Mouse (Mus musculus): ENCODE results near the gene Thbs1. TPM values are rescaled to one million over a fixed set of nuclear protein-coding genes. Genes with fewer than 3 reads are reported as not detected.
A peak's percentile ranks its signal among the peaks of the same experiment; 100 is the strongest.

The Thbs1 gene
- polyA plus RNA-seq, 1 experiment from 2014 or later: 45.1 TPM

DNA sequence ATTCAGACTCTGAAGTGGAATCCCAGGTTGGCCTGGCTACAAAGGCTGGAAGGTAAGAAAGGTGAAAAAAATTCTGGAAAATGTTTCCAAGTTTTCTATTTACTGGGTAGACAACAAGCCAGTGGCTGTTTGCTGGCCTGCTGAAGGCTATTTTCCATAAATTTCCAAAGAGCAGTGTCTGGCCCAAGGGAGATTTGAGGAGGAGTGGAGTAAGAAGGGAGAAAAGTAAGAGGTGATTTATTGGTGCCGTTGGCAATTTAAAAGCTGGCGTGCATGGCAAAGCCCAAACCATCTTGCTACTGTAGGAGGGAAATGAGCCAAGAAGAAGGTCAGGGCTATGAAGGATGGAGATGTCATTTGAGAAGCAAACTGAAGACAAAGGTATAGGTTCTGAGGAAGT lies 26.0 kb upstream of the Thbs1 start:
- ATAC-seq (ENCODE audit: extremely low read depth, insufficient number of reproducible peaks, low FRiP score, low TSS enrichment): no peak
- WGBS: 81% methylated on average over 2 of the region's 2 CpGs
- H3K4me1 ChIP-seq: peaks cover 13% of the 10 kb centered on the region
- no peak overlapping the region for H3K4me2 ChIP-seq
- H3K9ac ChIP-seq: no peak overlapping the region
- H3K9me3 ChIP-seq: no peaks in the 10 kb centered on the region
- no peak overlapping the region for H3K27ac ChIP-seq (replicated peaks)
- H3K36me3 ChIP-seq: no peaks in the 10 kb centered on the region
- no peak overlapping the region for H3K4me3 ChIP-seq
- H3K27me3 ChIP-seq (replicated peaks): no peaks in the 10 kb centered on the region

DNA sequence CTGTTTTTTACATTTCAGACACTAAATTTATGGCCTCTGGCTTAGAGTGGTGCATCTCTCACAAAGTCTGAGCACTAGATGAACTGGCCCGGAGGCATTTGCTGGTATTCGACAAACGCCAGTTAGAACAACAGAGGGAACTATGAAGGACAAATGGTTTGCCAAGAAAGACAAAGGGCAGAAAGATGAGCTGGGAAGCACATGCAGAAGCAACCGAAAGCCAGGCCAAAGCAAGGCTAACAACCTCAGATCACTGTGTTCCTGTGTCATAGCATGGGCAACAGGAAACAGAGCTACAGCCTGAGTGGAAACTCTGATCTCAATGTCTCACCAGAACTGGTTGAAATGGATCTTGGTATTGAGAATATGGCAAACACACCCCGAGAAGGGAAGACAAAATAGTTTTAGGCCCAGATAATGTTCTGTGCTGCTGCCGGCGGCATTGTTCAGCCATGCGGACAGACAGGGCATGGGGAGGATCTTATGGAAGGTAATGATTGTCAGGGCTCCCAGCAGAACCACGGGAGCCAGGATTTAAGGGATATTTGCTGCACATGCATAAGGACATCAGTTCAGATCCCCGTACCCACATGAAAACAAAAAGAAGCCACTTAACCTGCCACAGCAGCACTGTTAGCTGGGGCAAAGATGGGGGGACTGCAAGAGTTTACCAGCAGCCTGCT lies 24.5 kb upstream of the Thbs1 start:
- H3K36me3 ChIP-seq: no peaks in the 10 kb centered on the region
- no peak overlapping the region for H3K9ac ChIP-seq
- WGBS: 70% methylated on average over 10 of the region's 10 CpGs
- no peaks in the 10 kb centered on the region for H3K9me3 ChIP-seq
- no peak overlapping the region for H3K27ac ChIP-seq (replicated peaks)
- no peak overlapping the region for H3K4me3 ChIP-seq
- peaks cover 13% of the 10 kb centered on the region for H3K4me1 ChIP-seq
- no peak for ATAC-seq (ENCODE audit: extremely low read depth, insufficient number of reproducible peaks, low FRiP score, low TSS enrichment)
- H3K27me3 ChIP-seq (replicated peaks): no peaks in the 10 kb centered on the region
- no peak overlapping the region for H3K4me2 ChIP-seq

GRCm38 (mm10) chr2:118091226-118091625 lies 20.4 kb upstream of the Thbs1 start:
- 80% methylated on average over 5 of the region's 5 CpGs for WGBS
- Histone ChIP-seq H3K9ac (no peak overlapping the region), H3K4me2 (no peak overlapping the region), H3K36me3 (no peaks in the 10 kb centered on the region), H3K9me3 (no peaks in the 10 kb centered on the region), H3K27ac (replicated peaks) (no peak overlapping the region), H3K4me3 (no peak overlapping the region), H3K27me3 (replicated peaks) (no peaks in the 10 kb centered on the region), H3K4me1 (no peaks in the 10 kb centered on the region)
- no peak for ATAC-seq (ENCODE audit: extremely low read depth, insufficient number of reproducible peaks, low FRiP score, low TSS enrichment)

- H3K4me1 ChIP-seq: no peaks in the 10 kb centered on the region
- no peak overlapping the region for H3K9ac ChIP-seq
- no peaks in the 10 kb centered on the region for H3K9me3 ChIP-seq
- no peak overlapping the region for H3K4me3 ChIP-seq
- H3K27ac ChIP-seq (replicated peaks): no peak overlapping the region
- no peaks in the 10 kb centered on the region for H3K27me3 ChIP-seq (replicated peaks)
- H3K4me2 ChIP-seq: no peak overlapping the region
- ATAC-seq (ENCODE audit: extremely low read depth, insufficient number of reproducible peaks, low FRiP score, low TSS enrichment): no peak
- 70% methylated on average over 4 of the region's 4 CpGs for WGBS
- no peaks in the 10 kb centered on the region for H3K36me3 ChIP-seq
Observed at GRCm38 (mm10) chr2:118099104-118099503, 12.6 kb upstream of the Thbs1 start.

DNA sequence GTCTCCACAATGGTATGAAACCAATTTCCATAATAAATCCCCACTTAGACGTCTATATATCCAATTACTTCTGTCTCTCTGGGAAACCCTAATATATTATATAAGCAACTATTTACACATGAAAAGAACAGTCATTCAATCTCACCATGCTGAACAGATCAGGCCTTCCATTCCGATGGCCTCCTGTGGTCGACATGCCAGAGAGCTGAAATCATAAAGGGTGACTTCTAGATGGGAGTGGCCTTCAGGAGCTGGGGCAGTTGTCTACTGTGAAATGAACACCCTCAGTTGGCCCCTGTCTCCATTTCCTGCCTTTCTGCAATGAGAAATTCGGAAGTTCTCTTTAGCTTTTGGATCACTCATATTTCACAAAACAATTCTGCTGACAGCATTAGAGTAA lies 9.5 kb upstream of the Thbs1 start:
- no peak overlapping the region for H3K4me3 ChIP-seq
- no peaks in the 10 kb centered on the region for H3K27me3 ChIP-seq (replicated peaks)
- H3K4me1 ChIP-seq: no peaks in the 10 kb centered on the region
- no peak overlapping the region for H3K9ac ChIP-seq
- H3K9me3 ChIP-seq: no peaks in the 10 kb centered on the region
- H3K27ac ChIP-seq (replicated peaks): no peak overlapping the region
- no peak for ATAC-seq (ENCODE audit: extremely low read depth, insufficient number of reproducible peaks, low FRiP score, low TSS enrichment)
- no peak overlapping the region for H3K4me2 ChIP-seq
- no peaks in the 10 kb centered on the region for H3K36me3 ChIP-seq
- 58% methylated on average over 4 of the region's 4 CpGs for WGBS

GRCm38 (mm10) chr2:118110225-118110915 lies 1.3 kb upstream of the Thbs1 start:
- peak overlapping the region; percentile 85 for H3K9ac ChIP-seq

GRCm38 (mm10) chr2:118111116-118111487 lies 574 bp upstream of the Thbs1 start:
- H3K4me2 ChIP-seq: peak overlapping the region; percentile 94
- WGBS: under 1% methylated on average over 16 of the region's 16 CpGs
- peaks cover 51% of the 10 kb centered on the region for H3K4me1 ChIP-seq
- H3K27ac ChIP-seq (replicated peaks): peak overlapping the region; percentile 77
- peak overlapping the region; percentile 68 for H3K4me3 ChIP-seq
- H3K36me3 ChIP-seq: peaks cover 19% of the 10 kb centered on the region
- no peaks in the 10 kb centered on the region for H3K9me3 ChIP-seq
- peaks cover 10% of the 10 kb centered on the region; the same call in 1 of the 2 replicates for H3K27me3 ChIP-seq (replicated peaks)
- H3K9ac ChIP-seq: peak overlapping the region; percentile 85
- peak; percentile 64 for ATAC-seq (ENCODE audit: extremely low read depth, insufficient number of reproducible peaks, low FRiP score, low TSS enrichment)

More at GRCm38 (mm10) chr2:118110225-118110915, 1.3 kb upstream of the Thbs1 start:
- Histone ChIP-seq H3K36me3 (peaks cover 11% of the 10 kb centered on the region), H3K4me2 (peak overlapping the region; percentile 94), H3K9me3 (no peaks in the 10 kb centered on the region), H3K4me1 (peaks cover 44% of the 10 kb centered on the region), H3K4me3 (peak overlapping the region; percentile 68), H3K27ac (replicated peaks) (peak overlapping the region; percentile 77; the same call in 1 of the 2 replicates), H3K27me3 (replicated peaks) (peaks cover 10% of the 10 kb centered on the region; the same call in 1 of the 2 replicates)
- ATAC-seq (ENCODE audit: extremely low read depth, insufficient number of reproducible peaks, low FRiP score, low TSS enrichment): no peak
- WGBS: 25% methylated on average over 17 of the region's 17 CpGs

DNA sequence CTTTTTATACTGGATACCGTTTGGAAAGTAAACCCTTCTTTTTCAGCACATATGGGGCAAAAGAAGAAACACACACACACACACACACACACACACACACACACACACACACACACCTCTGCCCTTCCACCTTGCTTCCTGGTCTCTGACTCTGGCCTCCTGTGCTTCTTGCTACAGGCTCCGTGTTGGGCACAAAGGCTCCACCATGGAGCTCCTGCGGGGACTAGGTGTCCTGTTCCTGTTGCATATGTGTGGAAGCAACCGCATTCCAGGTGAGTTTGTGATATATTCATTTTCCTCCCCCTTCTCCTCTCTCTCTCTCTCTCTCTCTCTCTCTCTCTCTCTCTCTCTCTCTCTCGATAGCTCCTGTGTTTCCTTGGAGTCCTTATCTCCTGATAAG lies 762 bp downstream of the Thbs1 start:
- ATAC-seq (ENCODE audit: extremely low read depth, insufficient number of reproducible peaks, low FRiP score, low TSS enrichment): no peak
- Histone ChIP-seq H3K36me3 (peaks cover 32% of the 10 kb centered on the region), H3K27me3 (replicated peaks) (peaks cover 10% of the 10 kb centered on the region; the same call in 1 of the 2 replicates), H3K9ac (peak overlapping the region; percentile 85), H3K4me3 (peak overlapping the region; percentile 68), H3K27ac (replicated peaks) (peak overlapping the region; percentile 45; the same call in 1 of the 2 replicates), H3K9me3 (no peaks in the 10 kb centered on the region), H3K4me2 (peak overlapping the region; percentile 94), H3K4me1 (peaks cover 51% of the 10 kb centered on the region)
- 11% methylated on average over 5 of the region's 5 CpGs for WGBS

DNA sequence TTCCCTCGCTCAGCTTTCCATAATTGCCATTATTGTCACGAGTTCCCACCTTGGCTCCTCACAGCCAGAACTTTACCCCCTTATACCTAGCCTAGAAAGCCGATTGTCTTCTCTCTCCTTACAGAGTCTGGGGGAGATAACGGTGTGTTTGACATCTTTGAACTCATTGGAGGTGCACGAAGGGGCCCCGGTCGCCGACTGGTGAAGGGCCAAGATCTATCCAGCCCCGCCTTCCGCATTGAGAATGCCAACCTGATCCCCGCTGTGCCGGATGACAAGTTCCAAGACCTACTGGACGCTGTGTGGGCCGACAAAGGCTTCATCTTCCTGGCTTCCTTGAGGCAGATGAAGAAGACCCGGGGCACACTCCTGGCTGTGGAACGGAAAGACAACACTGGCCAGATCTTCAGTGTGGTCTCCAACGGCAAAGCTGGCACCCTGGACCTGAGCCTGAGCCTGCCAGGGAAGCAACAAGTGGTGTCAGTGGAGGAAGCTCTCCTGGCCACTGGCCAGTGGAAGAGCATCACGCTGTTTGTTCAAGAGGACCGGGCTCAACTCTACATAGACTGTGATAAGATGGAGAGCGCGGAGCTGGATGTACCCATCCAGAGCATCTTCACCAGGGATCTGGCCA lies 1.3 kb downstream of the Thbs1 start:
- Histone ChIP-seq H3K36me3 (peaks cover 37% of the 10 kb centered on the region), H3K27ac (replicated peaks) (peak overlapping the region; percentile 45)

GRCm38 (mm10) chr2:118113808-118114524 lies 2.3 kb downstream of the Thbs1 start:
- 48% methylated on average over 8 of the region's 8 CpGs for WGBS
- Histone ChIP-seq H3K9me3 (no peaks in the 10 kb centered on the region), H3K27ac (replicated peaks) (no peak overlapping the region), H3K36me3 (peaks cover 47% of the 10 kb centered on the region), H3K27me3 (replicated peaks) (peaks cover 10% of the 10 kb centered on the region; the same call in 1 of the 2 replicates), H3K9ac (peak overlapping the region; percentile 85), H3K4me3 (peak overlapping the region; percentile 68), H3K4me1 (peaks cover 51% of the 10 kb centered on the region), H3K4me2 (peak overlapping the region; percentile 94)
- no peak for ATAC-seq (ENCODE audit: extremely low read depth, insufficient number of reproducible peaks, low FRiP score, low TSS enrichment)

More for the DNA sequence above, 1.3 kb downstream of the Thbs1 start:
- no peak for ATAC-seq (ENCODE audit: extremely low read depth, insufficient number of reproducible peaks, low FRiP score, low TSS enrichment)
- H3K4me3 ChIP-seq: peak overlapping the region; percentile 68
- peaks cover 10% of the 10 kb centered on the region; the same call in 1 of the 2 replicates for H3K27me3 ChIP-seq (replicated peaks)
- H3K9ac ChIP-seq: peak overlapping the region; percentile 85
- H3K9me3 ChIP-seq: no peaks in the 10 kb centered on the region
- 30% methylated on average over 21 of the region's 21 CpGs for WGBS
- H3K4me2 ChIP-seq: peak overlapping the region; percentile 94
- peaks cover 51% of the 10 kb centered on the region for H3K4me1 ChIP-seq

- 70% methylated on average over 10 of the region's 10 CpGs for WGBS
- Histone ChIP-seq H3K4me1 (peaks cover 48% of the 10 kb centered on the region), H3K4me2 (peak overlapping the region; percentile 94), H3K36me3 (peaks cover 54% of the 10 kb centered on the region), H3K27ac (replicated peaks) (no peak overlapping the region), H3K9me3 (no peaks in the 10 kb centered on the region), H3K27me3 (replicated peaks) (peaks cover 10% of the 10 kb centered on the region; the same call in 1 of the 2 replicates), H3K4me3 (peak overlapping the region; percentile 68), H3K9ac (peak overlapping the region; percentile 85)
- ATAC-seq (ENCODE audit: extremely low read depth, insufficient number of reproducible peaks, low FRiP score, low TSS enrichment): no peak
Observed at GRCm38 (mm10) chr2:118114671-118115070, 3.0 kb downstream of the Thbs1 start.
